Mouse (Mus musculus): ENCODE data around the gene B230307C23Rik.
"Not testable (repeated sequence)": the region's sequence is repeated elsewhere in the genome, so short reads cannot be mapped to it uniquely, and the experiment has no call there.

DNA sequence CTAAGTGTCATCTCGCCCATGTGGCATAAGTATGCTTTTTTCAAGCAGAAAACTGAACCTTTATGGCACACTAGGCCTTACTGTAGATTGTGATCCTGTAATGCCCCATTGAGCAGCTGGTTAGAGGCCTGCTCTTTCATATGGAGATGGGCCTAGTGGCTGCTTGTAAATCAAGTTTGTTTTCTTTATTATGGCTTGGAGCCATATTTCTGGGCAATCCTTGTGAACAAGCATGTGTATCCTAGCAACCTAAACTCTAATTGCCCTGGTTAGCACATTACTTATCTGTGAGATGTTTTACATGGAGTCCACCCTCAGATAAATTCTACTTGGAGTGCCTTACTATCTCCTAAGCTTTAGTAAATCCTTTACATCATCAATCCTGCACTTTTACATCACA lies 84.0 kb downstream of the B230307C23Rik start:
- not testable (repeated sequence) for TF ChIP-seq GATA1, TAL1 (IDR thresholded peaks at IDR 0.05; ENCODE audit: low read length)

Data from erythroblast, embryonic 14.5 days (primary cell).